Mouse (Mus musculus) gastrocnemius, postnatal 4 days (tissue): ENCODE results near the gene Slc16a7. TPM values are rescaled to one million over a fixed set of nuclear protein-coding genes. Genes with fewer than 3 reads are reported as not detected.

Experiments used
- DNase-seq, 2 experiments: peaks; one replicate each; pipeline ENCODE4 v3.0.0; 2021 to 2022; ENCODE audit warnings: low spot score in 2 of 2, mixed read lengths in 2 of 2
- total RNA-seq, 2 experiments: library from RNA; stranded (reverse); gene quantifications; 2 replicates each; pipeline ENCODE4 v1.2.3; 2021

The Slc16a7 gene
- total RNA-seq, 2 experiments from 2014 or later, result 3.1 to 4.9 TPM

GRCm38 (mm10) chr10:125187544-125187943 lies 201.7 kb downstream of the Slc16a7 start:
- DNase-seq, result no peak

DNA sequence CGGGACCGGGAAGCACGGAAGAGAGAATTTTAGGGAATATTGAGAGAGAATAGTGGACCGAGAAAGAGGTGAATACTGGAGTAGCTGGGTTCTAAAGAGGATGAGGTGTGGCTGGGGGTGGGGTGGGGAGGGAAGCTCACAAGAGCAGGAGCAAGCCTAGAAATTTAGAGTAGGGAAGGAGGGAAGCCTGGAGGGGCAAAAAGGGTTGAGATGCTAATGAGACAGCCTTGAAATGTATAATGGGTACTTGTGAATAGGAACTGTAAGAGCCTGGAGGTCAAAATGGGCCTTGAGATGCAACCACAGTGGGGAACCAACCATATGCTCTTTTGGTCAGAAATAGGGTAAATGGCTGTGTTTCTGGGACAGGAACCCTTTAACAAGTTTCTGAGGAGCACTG lies 203.9 kb downstream of the Slc16a7 start:
- no peak for DNase-seq

- DNase-seq, result no peak
Observed at GRCm38 (mm10) chr10:125184146-125184545, 205.1 kb downstream of the Slc16a7 start.

DNA sequence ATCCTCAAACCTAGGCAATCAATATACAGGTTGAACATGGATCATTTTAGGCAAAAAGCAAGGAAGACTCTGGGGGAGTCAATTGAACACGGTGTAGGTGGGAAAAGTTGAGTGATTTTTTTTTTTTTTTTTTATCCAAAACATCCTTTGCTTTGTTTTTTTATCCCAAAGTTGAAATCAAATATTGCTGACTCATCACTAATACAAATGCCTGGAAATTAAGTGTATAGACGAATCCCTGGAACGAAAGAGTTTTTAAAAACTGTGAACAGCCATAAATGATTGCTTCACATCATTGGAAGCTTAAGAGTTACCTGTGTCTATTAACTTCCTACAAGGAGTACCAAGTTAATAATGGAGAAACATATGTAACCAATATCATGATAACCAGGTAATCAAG lies 206.7 kb downstream of the Slc16a7 start:
- no peak for DNase-seq

GRCm38 (mm10) chr10:125177782-125178181 lies 211.5 kb downstream of the Slc16a7 start:
- no peak for DNase-seq

DNA sequence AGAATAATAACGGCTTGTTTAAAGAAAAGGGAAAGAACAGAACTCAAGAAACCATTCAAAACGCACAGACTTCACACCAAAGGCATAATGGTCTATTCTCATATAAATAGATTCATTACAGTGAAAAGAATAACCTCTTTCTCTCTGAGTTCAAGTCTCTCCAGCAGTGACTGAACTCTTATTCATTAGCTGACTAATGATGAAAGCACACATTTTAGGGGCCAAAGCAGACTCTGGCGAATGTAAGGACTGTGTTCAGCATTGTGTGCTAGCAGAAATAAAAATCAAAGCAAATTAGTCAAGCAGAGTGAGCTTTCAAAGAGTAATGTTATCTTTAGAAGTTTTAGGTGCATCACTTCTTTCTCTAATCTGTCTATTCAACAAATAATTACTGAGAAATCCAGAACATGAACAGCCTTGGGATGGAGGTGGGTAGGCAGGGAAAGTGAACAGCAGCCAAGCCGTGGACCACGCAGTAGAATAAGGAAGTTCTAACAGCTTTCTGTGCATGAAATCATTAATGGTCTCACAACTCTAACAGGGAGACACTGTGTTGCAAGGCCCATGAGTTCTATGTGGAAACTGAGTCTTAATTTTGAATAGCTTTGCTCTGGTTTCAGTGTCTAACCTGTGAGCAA lies 214.1 kb downstream of the Slc16a7 start:
- DNase-seq, result no peak

DNA sequence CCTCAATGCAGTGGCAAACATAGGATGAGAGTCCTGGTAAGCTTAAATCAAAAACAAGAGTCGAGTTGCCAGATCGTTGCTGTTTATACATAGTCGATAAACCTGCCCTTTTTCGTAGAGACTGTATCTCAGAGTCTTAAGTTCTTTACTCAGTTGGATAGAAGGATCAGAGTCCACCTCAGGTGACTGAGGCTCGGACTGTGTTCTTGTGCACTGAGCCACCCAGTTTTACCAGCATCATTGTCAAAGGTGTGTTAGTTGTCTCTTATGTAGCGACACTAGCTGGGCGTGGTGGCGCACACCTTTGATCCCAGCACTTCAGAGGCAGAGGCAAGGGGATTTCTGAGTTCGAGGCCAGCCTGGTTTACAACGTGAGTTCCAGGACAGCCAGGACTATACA lies 217.6 kb downstream of the Slc16a7 start:
- DNase-seq, result no peak

DNA sequence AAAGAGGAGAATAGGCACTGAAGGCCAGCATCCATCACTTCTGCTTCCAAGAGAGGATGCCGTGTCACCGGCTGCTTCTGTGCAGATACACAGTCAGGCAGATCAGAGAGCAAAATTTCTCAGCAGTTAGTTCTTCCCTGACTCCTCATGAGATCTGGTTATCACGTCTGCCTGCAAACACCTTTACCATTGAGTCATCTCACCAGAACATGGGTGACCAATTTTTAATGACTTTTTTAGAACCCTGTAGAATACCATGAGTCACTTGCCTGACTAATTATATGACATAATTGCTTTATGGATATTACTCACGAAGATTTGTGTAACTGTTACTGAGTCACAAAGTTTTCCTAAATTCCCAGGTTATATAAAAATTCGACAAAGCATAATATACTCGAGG lies 218.1 kb downstream of the Slc16a7 start:
- DNase-seq, result no peak
